Mouse (Mus musculus): ENCODE data around the gene 9930104L06Rik. TPM values are rescaled to one million over a fixed set of nuclear protein-coding genes. Genes with fewer than 3 reads are reported as not detected.

Gene 9930104L06Rik
- total RNA-seq, 2 experiments from 2014 or later = 5.9 to 7.3 TPM

DNA sequence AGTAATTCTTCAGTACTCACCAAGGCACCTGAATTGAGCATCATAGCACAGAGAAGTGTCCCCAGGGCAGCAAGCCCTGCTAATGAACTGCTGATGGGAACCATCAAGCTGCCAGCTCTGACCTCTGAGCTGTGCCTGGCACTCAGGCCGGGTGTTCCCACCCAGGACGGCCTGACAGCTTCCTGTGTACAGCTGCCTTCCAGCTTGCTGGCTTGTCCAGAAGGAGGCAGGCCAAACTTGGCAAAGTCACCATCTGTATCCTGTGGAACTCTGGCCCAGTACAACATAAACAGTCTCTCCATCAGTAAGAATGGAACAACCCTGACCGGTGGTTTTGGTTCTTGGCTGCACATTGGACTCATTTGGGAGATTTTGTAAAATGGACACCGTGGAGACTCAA lies 16.7 kb downstream of the 9930104L06Rik start:
- DNase-seq = no peak
- intact Hi-C loops (cut with DNase I; ENCODE audit: low total_unique reads) = no loop called here

DNA sequence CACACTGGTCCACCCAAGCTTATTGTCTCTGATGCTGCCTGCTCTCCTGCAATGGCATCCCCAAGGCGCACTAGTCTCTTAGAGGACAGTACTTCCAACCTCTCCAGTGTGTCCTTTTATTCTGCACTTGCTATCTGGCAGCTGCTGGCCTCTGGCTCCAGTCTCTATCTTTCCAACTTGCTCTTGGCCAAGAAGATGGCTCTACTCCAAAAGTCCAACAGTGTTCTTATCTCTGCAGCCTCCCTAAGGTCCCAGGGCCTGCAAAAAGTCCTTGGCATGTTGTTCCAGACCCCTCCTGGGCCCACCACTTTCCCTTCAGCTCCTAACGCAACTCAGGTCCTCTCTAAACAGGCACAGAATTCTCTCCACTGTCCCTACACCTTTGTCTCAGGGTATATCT lies 20.4 kb downstream of the 9930104L06Rik start:
- intact Hi-C loops (cut with DNase I; ENCODE audit: low total_unique reads) = no loop called here
- no peak for DNase-seq

DNA sequence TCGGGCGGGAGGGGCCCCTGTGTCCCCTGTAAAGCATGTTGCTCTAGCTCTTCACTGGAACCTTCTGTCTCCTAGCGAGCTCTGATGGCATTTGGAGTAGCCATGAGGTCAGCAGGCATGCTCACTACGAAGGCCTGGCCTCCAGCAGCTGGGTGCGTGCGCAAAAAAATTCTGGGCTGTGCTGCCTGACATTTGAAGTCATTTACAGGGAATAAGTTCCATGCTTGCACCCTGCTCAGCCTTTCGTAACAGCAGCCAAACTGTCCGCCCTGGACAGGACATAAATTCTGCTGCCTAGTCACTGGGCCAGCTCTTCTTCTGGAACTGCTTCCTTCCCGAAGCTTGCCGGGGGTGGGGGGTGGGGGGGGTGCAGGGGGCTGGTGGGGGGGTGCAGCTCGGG lies 22.2 kb downstream of the 9930104L06Rik start:
- intact Hi-C loops (cut with DNase I; ENCODE audit: low total_unique reads) = no loop called here
- DNase-seq = peak; percentile 29

DNA sequence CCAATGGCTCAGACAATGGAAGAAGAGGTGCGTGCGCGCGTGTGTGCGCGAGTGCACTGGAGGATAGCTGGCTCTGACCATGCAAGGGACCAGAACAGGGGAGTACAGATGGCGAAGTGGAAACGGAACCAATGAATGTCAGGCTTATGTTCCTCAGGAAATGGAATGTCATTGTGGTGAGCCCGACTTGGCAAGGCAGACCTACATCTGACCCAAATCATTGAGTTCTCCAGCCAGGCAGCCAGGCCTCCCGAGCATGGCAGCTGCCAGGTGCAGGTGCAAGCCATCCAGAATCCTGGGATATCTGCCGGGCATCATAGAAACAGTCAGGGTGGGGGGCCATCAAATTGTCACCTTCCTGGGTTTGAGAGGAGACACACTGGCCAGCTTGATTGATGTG lies 24.1 kb downstream of the 9930104L06Rik start:
- no peak for DNase-seq
- intact Hi-C loops (cut with DNase I; ENCODE audit: low total_unique reads) = no loop called here

DNA sequence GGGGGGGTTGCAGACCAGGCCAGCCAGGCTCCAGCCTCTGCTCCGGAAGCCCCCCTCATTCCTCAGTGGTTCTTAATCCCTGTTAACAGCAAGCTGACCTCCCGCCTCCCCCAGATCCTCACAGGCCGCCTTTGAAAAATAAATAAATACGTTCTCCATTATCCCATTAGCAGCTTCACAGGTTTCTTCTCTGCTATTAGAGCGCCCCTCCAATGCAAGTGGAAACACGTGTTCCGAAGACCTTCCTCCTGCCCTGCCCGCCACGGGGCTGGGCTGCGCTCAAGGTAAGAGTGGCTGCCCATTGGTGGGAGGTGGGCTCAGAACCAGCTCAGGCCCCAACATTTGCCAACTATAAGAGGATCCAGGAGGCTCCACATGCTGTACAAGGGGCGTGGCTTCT lies 25.7 kb downstream of the 9930104L06Rik start:
- no peak for DNase-seq
- intact Hi-C loops (cut with DNase I; ENCODE audit: low total_unique reads) = no loop called here

DNA sequence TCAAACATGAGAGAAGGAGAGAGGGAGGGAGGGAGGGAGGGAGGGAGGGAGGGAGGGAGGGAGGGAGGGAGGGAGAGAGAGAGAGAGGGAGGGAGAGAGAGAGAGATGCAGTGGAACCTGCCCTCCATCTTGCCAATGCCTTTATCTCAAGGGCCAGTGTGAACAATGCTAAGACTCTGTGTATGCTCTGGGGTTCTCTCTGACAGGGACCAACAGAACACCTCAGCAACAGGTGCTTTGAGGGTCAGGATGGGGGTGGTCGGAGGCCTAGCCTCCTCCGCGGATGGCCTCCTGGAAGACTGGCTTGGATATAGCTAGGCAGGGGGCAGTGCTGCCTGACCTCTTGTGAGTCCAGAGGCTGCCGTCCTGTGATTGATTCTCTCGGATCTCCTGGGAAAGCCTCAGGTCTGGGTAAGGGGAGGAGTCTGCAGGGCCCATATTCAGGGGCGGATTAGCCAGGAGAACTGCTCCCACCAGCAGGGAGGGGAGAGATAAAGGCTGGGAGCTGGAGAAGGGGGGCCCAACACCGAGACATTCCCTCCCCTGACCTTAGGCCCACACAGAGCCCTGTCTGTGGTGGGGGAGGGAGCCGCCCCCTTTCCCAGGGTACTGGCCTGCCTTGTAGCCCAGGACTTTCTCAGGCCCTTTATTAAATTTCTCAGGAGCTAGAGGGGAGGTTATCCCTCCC lies 28.2 kb downstream of the 9930104L06Rik start:
- no peak for DNase-seq
- intact Hi-C loops (cut with DNase I; ENCODE audit: low total_unique reads) = no loop called here

DNA sequence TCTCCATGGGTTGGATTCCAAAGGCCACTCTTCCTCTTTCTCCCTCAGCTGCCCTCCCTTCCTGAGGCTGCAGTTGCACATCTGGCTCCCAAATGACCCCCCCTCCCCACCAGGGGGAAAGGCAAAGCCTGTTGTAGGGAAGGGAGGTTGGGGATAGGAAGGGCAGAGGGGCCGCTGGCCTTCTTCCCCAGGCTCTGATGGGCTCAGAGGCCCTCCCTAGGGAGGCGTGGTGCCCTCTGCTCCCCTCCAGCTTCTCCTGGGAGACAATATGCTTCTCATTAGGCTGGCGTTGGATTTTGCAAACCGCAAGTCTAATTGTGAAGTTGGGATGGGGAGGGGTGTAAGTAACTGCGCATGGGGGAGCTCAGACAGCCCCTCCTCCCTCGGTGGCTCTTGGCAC lies 31.9 kb downstream of the 9930104L06Rik start:
- intact Hi-C loops (cut with DNase I; ENCODE audit: low total_unique reads) = no loop called here
- no peak for DNase-seq

DNA sequence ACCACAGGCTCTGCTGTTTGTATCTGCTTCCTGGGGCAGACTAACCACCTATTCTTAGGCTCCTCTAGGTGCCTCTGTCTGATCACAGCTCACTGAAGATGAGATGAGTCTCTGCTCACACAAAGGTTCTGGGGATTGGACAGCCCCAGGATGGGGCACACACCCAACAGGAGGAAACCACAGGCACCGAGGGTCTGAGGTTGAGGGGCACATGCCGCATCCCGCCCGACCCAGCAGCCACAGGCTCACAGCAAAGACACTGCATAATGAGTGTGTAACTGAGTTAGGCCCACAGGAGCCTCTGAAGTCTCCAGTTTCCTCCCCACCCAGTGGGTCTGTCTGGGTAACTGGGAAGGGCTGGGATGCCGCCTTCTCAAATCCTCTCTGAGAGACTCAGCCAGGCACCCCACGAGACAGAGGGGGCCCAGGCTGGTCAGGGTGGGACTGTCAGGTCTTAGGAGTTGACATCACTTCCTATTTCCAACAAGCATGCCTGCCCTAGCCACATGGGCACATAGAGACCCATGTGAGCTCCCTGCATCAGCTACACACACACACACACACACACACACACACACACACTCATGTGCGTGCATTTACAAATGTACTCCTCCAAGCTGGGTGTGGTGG lies 32.5 kb downstream of the 9930104L06Rik start:
- no peak for DNase-seq
- intact Hi-C loops (cut with DNase I; ENCODE audit: low total_unique reads) = no loop called here

DNA sequence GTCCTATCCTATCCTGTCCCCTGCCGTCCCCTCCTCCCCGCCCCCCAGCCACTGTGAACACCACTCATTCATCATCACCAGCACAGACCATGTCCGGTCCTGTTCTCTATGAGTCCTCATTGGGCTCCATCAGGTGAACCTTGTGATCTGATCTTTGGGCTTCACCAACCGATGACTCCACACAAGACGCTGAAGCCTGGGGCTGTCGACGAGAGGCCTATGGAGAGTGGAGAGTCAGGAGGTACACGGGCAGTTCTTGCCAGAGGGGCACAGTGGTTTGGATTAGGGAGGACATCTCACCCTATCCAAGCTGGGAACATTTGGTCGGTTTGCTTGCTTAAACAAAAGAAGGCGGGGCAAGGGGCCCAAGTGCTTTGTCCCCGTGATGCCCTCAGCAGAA lies 33.3 kb downstream of the 9930104L06Rik start:
- DNase-seq = no peak
- intact Hi-C loops (cut with DNase I; ENCODE audit: low total_unique reads) = no loop called here

DNA sequence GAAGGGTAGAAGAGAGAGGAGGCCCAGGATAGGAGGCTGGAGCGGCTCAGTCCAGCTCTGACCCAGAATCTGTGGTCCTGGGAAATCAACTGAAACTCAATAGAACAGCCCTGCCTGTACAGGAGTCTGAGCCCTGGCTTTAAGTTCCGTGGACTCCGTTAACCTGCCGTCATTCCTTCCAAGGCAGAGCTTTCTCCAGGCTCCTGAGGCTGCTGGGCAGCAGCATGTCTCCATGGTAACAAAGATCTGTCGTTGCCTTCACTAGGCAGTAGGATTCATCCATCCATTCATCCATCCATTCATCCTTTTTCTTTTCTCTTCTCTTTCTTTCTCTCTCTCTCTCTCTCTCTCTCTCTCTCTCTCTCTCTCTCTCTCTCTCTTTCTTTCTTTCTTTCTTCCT lies 33.8 kb downstream of the 9930104L06Rik start:
- DNase-seq = no peak
- intact Hi-C loops (cut with DNase I; ENCODE audit: low total_unique reads) = no loop called here

DNA sequence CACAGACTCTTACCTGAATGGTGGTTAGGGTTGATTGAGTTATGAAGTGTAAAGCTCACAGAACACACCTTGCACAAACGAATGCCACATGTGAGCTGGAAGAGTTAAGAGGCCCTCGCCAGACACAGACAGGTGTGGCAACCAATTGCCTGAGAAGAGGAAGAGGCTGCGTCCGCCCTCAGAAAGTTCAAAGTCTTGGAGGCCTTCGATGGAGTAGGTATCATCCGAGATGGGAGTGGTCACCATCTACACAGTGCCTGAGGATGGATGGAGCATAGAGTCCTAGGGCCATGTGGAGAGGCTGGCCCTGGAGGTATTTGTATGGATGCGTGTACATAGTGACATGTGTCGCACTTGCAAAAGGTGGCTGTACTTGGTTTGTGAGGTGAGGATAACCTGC lies 34.2 kb downstream of the 9930104L06Rik start:
- no peak for DNase-seq
- intact Hi-C loops (cut with DNase I; ENCODE audit: low total_unique reads) = no loop called here

DNA sequence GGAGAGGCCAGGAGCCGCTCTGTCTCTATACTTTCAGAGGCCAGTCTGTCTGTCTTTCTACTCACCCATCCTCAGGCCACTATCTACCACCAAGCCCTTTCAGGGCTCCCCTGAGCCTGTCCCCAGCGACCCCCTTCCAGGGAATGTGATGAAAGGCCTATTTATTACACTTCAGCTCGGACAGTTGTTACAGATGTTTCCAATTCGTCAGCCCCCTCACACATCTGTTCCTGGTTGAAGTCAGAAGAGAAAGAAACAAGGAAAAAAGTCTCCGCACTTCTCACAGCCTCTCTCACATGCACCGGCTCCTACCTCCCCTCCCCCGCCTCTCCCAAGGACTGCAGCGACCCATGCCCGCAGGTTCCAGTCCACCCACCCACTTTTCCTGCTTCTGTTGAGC lies 35.5 kb downstream of the 9930104L06Rik start:
- no peak for DNase-seq
- intact Hi-C loops (cut with DNase I; ENCODE audit: low total_unique reads) = no loop called here

DNA sequence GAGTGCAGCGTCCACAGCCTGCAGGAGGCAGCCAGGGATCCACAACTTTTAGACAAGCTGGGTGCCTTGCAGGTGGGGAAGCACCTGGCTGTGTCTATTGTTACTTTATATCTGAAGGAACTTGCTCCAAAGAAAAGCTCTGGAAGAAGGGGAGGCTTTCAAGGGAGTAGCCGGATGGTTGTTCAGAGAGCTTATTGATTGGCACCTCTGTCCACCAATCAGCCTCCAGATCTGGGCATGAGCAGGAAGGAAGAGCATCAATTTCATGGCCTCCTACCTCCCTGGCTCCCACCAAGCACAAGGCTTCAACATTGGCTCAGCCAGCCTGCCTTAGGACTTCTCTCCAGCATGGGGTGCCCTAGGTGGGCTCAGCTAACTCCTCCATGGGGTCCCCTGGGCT lies 36.4 kb downstream of the 9930104L06Rik start:
- intact Hi-C loops (cut with DNase I; ENCODE audit: low total_unique reads) = no loop called here
- DNase-seq = no peak

DNA sequence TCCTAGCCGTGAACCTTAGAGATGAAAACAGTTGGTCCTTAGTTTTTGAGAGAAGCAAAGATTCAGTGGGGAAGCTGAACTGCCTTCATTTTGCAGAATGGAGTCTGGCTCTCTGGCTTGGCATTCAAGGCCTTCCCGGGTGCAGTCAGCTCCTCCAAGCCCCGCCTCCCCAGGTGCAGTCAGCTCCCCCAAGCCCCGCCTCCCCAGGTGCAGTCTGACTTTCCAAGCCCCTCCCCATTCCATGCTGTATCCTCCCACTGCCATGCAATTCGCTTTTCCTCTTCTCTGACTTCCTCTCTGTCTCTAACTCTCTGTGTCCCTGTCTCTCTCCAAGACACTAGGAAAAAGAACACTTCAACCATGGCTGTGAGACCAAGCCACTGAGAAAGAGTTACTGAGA lies 41.4 kb downstream of the 9930104L06Rik start:
- DNase-seq = no peak
- intact Hi-C loops (cut with DNase I; ENCODE audit: low total_unique reads) = no loop called here

DNA sequence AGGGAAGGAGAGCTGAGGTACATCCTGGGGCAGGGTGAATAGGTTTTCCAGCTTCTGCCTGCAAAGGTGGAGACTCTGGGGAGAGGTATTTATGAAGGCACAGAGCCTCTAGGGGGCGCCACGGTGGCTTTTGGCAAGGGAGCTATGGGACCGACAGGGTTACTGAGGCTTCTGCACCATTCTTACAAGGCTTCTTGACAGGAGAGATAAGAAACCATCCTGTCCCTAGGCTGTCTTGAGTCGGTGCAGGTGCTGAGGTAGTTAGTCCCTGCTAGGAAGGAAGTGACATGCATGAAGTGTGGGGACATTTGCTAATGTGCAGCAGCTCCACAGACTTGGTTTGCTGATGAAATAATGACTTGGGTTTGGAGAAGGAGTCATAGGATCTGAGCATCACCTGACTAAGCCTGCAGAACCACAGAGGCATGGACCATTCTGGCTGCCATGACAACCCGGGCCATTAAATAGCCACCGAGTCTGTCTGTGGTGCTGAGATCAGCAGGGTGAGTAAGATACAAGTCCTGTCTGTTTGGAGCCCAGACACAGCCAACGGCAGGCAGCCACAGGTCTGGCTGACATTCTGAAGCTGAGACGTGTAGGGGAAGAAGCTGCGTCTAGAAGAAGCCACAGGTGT lies 47.2 kb downstream of the 9930104L06Rik start:
- intact Hi-C loops (cut with DNase I; ENCODE audit: low total_unique reads) = no loop called here
- no peak for DNase-seq

DNA sequence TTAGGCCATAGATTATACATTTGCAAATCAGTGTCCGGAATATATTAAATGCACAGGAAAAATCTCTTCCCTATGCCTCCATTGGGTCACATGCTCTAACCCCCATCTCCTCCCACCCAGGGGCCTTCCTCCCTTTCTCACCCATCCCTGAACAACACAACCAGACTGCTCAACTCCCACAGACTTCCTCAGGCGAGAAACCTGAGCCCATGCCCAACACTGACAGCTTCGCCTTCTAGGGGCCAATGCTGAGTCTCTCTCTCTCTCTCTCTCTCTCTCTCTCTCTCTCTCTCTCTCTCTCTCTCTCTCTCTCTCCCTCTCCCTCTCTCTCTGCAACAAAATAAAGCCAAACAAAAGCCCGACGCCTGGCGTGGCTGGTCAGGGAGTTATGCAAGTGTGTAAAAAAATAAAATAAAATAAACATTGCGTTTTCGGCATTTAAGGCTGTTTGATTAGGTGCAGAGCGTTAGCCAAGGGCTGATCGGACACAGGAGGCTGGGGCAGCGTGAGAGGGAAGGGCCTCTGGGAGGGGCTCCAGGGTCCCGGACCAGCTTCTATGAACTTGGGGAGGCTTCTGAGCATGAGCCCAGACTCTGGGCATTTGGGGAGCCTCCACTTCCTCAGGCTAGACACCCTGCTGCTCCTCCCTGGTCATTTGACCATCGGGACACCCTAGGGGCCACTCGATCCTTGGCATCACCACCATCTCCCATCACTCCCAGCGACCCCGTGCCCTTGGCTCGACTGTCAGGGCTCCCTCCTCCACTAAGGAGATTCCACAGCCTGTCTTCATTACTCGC lies 48.2 kb downstream of the 9930104L06Rik start:
- intact Hi-C loops (cut with DNase I; ENCODE audit: low total_unique reads) = no loop called here
- no peak for DNase-seq

DNA sequence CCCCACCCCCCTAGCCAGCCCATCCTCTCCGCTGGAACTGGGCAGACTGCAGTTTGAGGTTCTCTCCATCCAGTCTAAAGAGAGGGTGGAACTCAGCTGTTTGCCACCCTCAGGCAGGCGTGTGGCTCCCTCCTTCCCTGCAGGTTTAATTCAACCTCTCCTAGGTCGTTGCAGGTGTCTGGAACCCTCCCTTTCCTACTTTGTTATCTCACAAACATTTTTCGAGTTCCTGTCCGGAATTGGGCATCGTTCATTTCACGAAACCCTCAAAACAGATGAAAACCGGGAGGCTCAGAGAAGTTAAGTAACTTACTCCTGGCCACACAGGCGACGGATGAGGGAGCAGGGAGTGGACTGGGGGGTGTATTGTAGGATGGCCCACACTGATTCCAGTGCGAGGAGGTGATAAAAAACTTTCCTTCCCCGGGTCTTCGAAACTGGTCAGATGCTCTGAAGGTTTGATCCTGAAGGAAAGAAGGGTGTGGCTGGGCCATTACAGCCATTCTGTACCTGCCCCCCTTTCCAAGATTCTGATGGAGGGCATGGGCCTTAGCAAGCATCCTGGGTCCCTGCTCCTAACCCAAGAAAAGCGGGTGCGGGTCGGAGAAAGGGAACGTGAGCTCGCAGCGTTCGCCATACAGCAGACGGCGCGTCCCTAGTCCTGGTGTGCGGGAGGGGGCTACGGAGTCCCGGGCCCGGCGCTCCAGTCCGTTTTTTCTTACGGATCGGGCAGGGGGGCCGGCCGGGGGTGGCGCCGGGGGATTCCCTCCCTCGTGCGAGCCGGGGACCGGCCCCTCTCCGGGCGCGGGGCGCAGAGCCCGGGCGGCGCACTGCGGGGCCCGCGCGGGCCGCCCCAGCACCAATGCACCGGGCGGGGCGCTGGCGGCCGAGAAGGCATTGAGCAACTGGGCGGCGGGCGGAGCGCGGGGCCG lies 49.1 kb downstream of the 9930104L06Rik start, which contains the start of gene Rspo1:
Rspo1 (plus strand) TSS at position 760 of the 932 bp plus-strand sequence.
- intact Hi-C loops (cut with DNase I; ENCODE audit: low total_unique reads) = no loop called here
- DNase-seq = no peak

DNA sequence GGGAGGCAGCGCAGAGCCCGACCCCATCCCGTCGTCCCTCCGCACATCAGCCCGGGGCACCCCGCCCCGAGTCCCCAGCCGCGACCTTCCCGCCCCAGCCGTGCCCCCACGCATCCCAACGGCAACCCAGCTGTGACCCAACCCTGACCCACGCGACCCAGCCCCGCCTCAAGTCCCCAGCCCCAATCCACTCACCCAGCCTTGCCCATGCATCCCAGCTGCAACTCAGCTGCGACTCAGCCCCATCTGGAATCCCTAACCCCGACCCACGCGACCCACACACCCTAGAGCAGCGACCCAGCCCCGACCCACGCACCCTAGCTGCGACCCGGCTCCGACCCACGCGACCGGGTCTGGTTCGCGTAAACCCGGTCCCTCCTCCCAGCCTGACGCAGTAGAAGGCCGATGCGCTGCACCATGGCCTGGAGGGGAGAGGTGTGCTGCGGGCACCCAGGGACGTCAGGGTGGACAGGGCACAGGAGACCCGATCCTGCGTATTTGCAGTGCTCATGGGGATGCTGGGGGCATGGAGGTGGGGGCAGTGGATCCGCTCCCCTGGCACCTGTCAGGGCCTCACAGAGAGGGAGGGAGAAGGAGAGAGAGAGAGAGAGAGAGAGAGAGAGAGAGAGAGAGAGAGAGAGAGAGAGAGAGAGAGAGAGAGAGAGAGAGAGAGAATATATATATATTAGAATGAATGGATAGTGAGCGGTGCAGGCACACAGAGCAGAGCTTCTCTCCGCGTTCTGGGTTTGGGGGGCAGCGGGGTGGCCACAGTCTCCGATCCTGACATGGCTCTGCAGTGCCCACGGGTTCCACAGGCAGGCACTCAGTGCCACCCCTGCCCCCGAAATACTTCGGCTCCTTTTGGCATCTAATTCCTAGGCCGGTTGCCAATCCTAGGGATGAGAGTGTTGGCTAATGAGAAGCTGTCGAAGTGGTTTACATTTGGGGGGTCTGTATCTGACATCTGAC lies 50.2 kb downstream of the 9930104L06Rik start:
- no peak for DNase-seq
- intact Hi-C loops (cut with DNase I; ENCODE audit: low total_unique reads) = no loop called here

Data from gastrocnemius, postnatal 14 days (tissue).